Mouse (Mus musculus): ENCODE data around the gene Lamtor3.

DNA sequence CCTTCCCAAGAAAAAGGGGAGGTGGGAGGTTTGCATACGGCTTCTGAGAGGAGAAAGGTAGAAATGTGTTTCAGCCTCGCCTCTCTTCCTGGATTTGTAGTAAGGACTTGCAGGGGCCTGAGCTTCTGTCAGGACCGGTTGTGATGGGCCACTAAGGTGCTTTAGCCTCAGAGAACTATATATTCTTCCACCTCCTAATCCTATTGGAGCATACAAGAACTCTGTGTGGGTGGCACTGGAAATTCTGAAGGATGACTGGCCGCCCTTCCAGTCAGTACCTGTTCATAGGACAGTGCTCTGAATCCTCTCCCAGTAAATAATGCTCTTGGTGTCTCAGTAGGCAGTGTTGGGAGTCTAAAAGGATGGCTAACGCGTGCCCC is 616 bp downstream of the Lamtor3 start:
- TF ChIP-seq CTCF (IDR thresholded peaks at IDR 0.05; ENCODE audit: low read depth) (no peak), EP300 (IDR thresholded peaks at IDR 0.05; ENCODE audit: low read depth) (no peak)
